Mouse (Mus musculus) brain, embryonic 14.5 days (tissue): ENCODE measurements around the gene Tasp1.

Experiments used
- CTCF ChIP-seq: fragments of 200-500 bp; IDR thresholded peaks from 2 replicates; pipeline ENCODE4 v1.5.1; 2012; ENCODE audit warnings: inconsistent platforms, mild to moderate bottlenecking, moderate library complexity, borderline replicate concordance; ENCODE audit not compliant: insufficient read depth, insufficient read length; ENCODE audit errors: extremely low read depth
- POLR2A ChIP-seq: fragments of 200-500 bp; IDR thresholded peaks from 2 replicates; pipeline ENCODE4 v1.6.1; 2012; ENCODE audit warnings: mild to moderate bottlenecking, inconsistent platforms, borderline replicate concordance; ENCODE audit not compliant: poor library complexity, insufficient read depth, insufficient read length, severe bottlenecking; ENCODE audit errors: extremely low read depth

DNA sequence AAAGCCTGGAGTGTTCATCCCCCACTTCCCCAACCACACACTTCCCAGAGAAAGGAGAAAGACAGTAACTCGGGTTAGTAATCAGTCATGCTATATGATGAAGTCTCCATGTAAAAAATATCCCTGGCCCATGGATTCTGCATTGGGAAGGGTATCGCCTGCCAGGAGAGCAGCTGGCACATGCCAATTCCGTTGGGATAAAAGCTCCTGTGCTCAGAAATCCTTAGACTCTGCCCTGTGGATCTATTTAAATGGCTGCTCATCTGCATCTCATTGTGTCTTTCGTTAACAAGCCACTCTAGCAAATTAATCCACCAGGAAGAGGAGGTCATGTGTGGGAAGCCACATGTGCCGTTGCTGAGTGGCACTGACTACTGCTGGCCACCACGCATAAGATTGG lies 258.7 kb downstream of the Tasp1 start:
- TF ChIP-seq CTCF (no peak), POLR2A (no peak)
